Mouse (Mus musculus) E14TG2a.4 (cell line): ENCODE measurements around the gene Golt1b.

Source experiments
- CTCF ChIP-seq: conservative IDR thresholded peaks from 2 replicates; pipeline ENCODE4 v1.5.1; 2014; ENCODE audit warnings: low read length
- NANOG ChIP-seq: IDR thresholded peaks from 2 replicates; pipeline ENCODE4 v1.6.1; 2014; ENCODE audit warnings: borderline replicate concordance, low read length, mixed read lengths

DNA sequence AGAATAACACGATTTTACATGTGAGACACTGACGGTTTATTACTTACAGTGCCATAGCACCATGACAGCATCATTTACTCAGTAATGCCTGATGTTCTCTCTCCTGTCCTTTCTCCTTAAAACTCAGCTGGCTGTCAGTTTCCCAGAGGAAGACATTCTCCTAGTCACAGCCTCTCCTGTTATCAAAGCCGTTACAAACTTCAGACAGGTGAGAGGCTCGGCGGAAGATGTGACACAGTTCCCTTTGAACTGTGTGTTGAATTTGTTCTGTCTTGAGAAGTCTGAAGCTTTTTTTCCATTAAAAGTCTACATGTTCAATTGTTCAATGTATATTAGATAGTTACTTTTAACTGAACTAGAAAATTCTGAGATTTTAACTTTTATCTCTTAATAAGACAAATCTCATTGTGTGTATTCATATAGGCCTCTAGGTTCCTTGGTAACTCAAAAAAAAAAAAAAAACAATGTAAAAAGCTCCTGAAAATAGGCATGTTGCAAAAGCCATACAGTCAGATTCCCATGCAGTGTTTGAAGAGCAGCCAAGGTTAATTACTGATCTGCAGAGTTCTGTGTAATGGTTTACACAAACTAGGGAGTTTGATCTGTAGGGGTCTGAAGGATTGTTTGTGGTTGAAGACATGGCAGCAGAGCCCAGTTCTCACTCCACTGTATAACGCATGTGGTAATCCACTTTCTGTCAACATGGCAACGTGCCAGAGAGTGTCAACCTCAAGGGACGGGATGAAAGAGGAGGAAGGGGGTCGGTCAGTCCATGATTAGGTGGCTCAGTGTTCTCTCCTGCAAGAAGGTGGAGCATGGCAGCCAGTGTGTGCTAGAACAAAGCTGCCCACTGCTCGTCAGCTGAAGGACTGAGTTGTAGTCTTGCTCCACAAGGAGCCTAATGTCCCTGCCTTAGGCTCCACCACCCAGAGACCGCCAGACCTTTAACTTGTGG is 39.3 kb upstream of the Golt1b start:
- TF ChIP-seq CTCF (no peak), NANOG (no peak)
